In genomic region chr8:112045182-112045581, GRCm38 (mm10) we compare ENCODE assay signal across 12 mouse cellular contexts. TPM values are rescaled to one million over a fixed set of nuclear protein-coding genes. Genes with fewer than 3 reads are reported as not detected.
A peak's percentile ranks its signal among the peaks of the same experiment; 100 is the strongest.
DNase-seq lines count a peak whose midpoint lies in the region; ATAC-seq and TF ChIP-seq lines count a peak whose summit lies in the region.
"Had no signal": no experiment of that assay in that cellular context is flagged by ENCODE, and none has a peak within 500 bp of the region (broad histone marks: within the 10 kb centered on the region; RNA-seq: fewer than 3 reads in every experiment).

No protein-coding gene starts in this region.

- no peak overlapping the region for H3K4me3 ChIP-seq in heart, embryonic 14.5 days (ENCODE audit: control insufficient read depth in 1 of 2, insufficient read depth in 1 of 2, low read depth in 1 of 2, low read length in 2 of 2)
- H3K4me3 ChIP-seq in heart, embryonic 10.5 days = no peak overlapping the region
- no peak overlapping the region for H3K4me3 ChIP-seq in lung, postnatal 0 days (ENCODE audit: low read depth, low read length)
- H3K4me3 ChIP-seq in lung, adult 2 months (replicated peaks; ENCODE audit: extremely low read depth, low read depth, low read length) = no peak overlapping the region
- H3K4me3 ChIP-seq: liver, embryonic 13.5 days had no signal

- no peak for TF ChIP-seq EP300 in lung, postnatal 0 days (IDR thresholded peaks at IDR 0.05)

- H3K4me2 ChIP-seq in heart, embryonic 14.5 days (ENCODE audit: low read length) = no peak overlapping the region
- no peak overlapping the region for H3K4me2 ChIP-seq in lung, postnatal 0 days (replicated peaks; ENCODE audit: low read depth, low read length)
- H3K4me2 ChIP-seq: heart, embryonic 11.5 days; liver, embryonic 13.5 days had no signal

- DNase-seq in heart, embryonic 10.5 days (ENCODE audit: low spot score) = no peak
- DNase-seq in lung, postnatal 0 days (ENCODE audit: low spot score) = no peak
- no peak for DNase-seq in lung, adult 2 months
- peak; percentile 62 for DNase-seq in R1 (ENCODE audit: low read depth, low spot score)
- peak; percentile 45 for DNase-seq in testis, postnatal 10 days (ENCODE audit: low spot score)
- no peak for DNase-seq in left cerebral cortex, postnatal 25 days (ENCODE audit: low spot score in 2 of 2)
- no peak for DNase-seq in frontal cortex, postnatal 25 days (ENCODE audit: low spot score in 2 of 2)

- 80% methylated on average over 5 of the region's 5 CpGs for WGBS in heart, embryonic 14.5 days
- WGBS in heart, embryonic 10.5 days = 77% methylated on average over 5 of the region's 5 CpGs
- 75% methylated on average over 5 of the region's 5 CpGs for WGBS in lung, postnatal 0 days
- 76% methylated on average over 5 of the region's 5 CpGs for WGBS in lung, adult 2 months

- ATAC-seq in heart, embryonic 14.5 days (ENCODE audit: insufficient number of reproducible peaks, insufficient read depth, low FRiP score, low read depth) = 0 out of 2 replicates have a peak, but pooled peaks have one; percentile 31
- ATAC-seq in lung, postnatal 0 days = no peak

- no peaks in the 10 kb centered on the region for H3K36me3 ChIP-seq in heart, embryonic 14.5 days (ENCODE audit: control insufficient read depth, insufficient read depth, low read length)
- H3K36me3 ChIP-seq in heart, embryonic 10.5 days = no peaks in the 10 kb centered on the region
- no peaks in the 10 kb centered on the region for H3K36me3 ChIP-seq in lung, postnatal 0 days (ENCODE audit: insufficient read depth, low read length)
- H3K36me3 ChIP-seq: liver, embryonic 13.5 days had no signal

- intact Hi-C loops in left cerebral cortex, postnatal 25 days (cut with DNase I) = loop anchor here (5.0 kb wide), 1 partner anchor 1442 kb away; no protein-coding TSS in a partner anchor

- no peaks in the 10 kb centered on the region for H3K4me1 ChIP-seq in heart, embryonic 14.5 days (ENCODE audit: control insufficient read depth in 2 of 2, insufficient read depth in 2 of 2, low read length in 2 of 2)
- H3K4me1 ChIP-seq in heart, embryonic 10.5 days = no peaks in the 10 kb centered on the region
- H3K4me1 ChIP-seq in lung, postnatal 0 days (ENCODE audit: insufficient read depth, low read depth, low read length) = no peaks in the 10 kb centered on the region
- no peaks in the 10 kb centered on the region for H3K4me1 ChIP-seq in lung, adult 2 months (ENCODE audit: control insufficient read depth, insufficient read depth, low read length)
- H3K4me1 ChIP-seq: liver, embryonic 13.5 days had no signal

- TF ChIP-seq CTCF in lung, postnatal 0 days (IDR thresholded peaks at IDR 0.05) = peak; percentile 25
- no peak for TF ChIP-seq CTCF in lung, adult 2 months (IDR thresholded peaks at IDR 0.05; ENCODE audit: insufficient read depth, low read length)

- TF ChIP-seq POLR2A in lung, adult 2 months (IDR thresholded peaks at IDR 0.05; ENCODE audit: borderline replicate concordance, extremely low read depth, low read depth, low read length) = no peak

- H3K27me3 ChIP-seq in heart, embryonic 14.5 days (ENCODE audit: control insufficient read depth, insufficient read depth, low read length) = no peaks in the 10 kb centered on the region
- no peaks in the 10 kb centered on the region for H3K27me3 ChIP-seq in heart, embryonic 10.5 days (ENCODE audit: insufficient read depth, poor library complexity, severe bottlenecking)
- no peaks in the 10 kb centered on the region for H3K27me3 ChIP-seq in lung, postnatal 0 days (replicated peaks; ENCODE audit: insufficient read depth, low read length)
- H3K27me3 ChIP-seq: liver, embryonic 13.5 days had no signal

- H3K9me3 ChIP-seq in heart, embryonic 14.5 days (ENCODE audit: control insufficient read depth, low read length) = no peaks in the 10 kb centered on the region
- no peaks in the 10 kb centered on the region for H3K9me3 ChIP-seq in heart, embryonic 10.5 days
- no peaks in the 10 kb centered on the region for H3K9me3 ChIP-seq in lung, postnatal 0 days (ENCODE audit: low read length)
- H3K9me3 ChIP-seq: liver, embryonic 13.5 days had no signal

- no peak overlapping the region for H3K9ac ChIP-seq in heart, embryonic 14.5 days (ENCODE audit: low read length)
- no peak overlapping the region for H3K9ac ChIP-seq in lung, postnatal 0 days (replicated peaks; ENCODE audit: low read depth)
- H3K9ac ChIP-seq: liver, embryonic 13.5 days had no signal

- H3K27ac ChIP-seq in heart, embryonic 14.5 days (replicated peaks in 1 of 2; ENCODE audit: control insufficient read depth in 1 of 2, insufficient read depth in 1 of 2, low read depth in 2 of 2, low read length in 2 of 2) = no peak overlapping the region
- H3K27ac ChIP-seq in heart, embryonic 10.5 days = no peak overlapping the region
- H3K27ac ChIP-seq in lung, postnatal 0 days (ENCODE audit: low read length) = no peak overlapping the region
- H3K27ac ChIP-seq: liver, embryonic 13.5 days had no signal

RNA-seq across cellular contexts. Expression of gene Gm6793, which starts 30.3 kb away (rescaled TPM):
- 0.50 and 0.59 TPM in 2 replicates for polyA plus RNA-seq in heart, embryonic 14.5 days (2014; fragmentation: Nextera tagmentation; extraction: Ambion mirVana)
- 0.31 and 0.53 TPM in 2 replicates for polyA plus RNA-seq in heart, embryonic 10.5 days (2016; fragmentation: Nextera tagmentation; extraction: Ambion mirVana)
- polyA plus RNA-seq in lung, postnatal 0 days (2015; fragmentation: Nextera tagmentation; extraction: Ambion mirVana) = 0.24 TPM in 1 of 2 replicates, not detected in the other
- polyA plus RNA-seq in lung, adult 2 months (2012; rRNA removed) = 0.21 TPM in 1 of 2 replicates, not detected in the other
- under 1 TPM in 1 of 2 experiments, not detected in 1; 0.23 TPM for total RNA-seq in left cerebral cortex, postnatal 25 days (2021)
- total RNA-seq: adrenal gland, adult 2 months; ES-E14 had no signal
- polyA plus RNA-seq: adrenal gland, adult 2 months had no signal

RNA-seq across cellular contexts. Expression of gene Terf2ip, which starts 34.0 kb away (rescaled TPM):
- 18.8 and 19.8 TPM in 2 replicates for polyA plus RNA-seq in heart, embryonic 14.5 days (2014; fragmentation: Nextera tagmentation; extraction: Ambion mirVana)
- 21.0 and 22.1 TPM in 2 replicates for polyA plus RNA-seq in heart, embryonic 10.5 days (2016; fragmentation: Nextera tagmentation; extraction: Ambion mirVana)
- polyA plus RNA-seq in lung, postnatal 0 days (2015; fragmentation: Nextera tagmentation; extraction: Ambion mirVana) = 13.3 and 17.5 TPM in 2 replicates
- polyA plus RNA-seq in lung, adult 2 months (2012; rRNA removed) = 10.4 TPM in 2 replicates
- 10 to 100 TPM; 35.4 to 36.3 TPM for total RNA-seq in left cerebral cortex, postnatal 25 days (2021)

RNA-seq across cellular contexts. Expression of gene Kars, which starts 34.1 kb away (rescaled TPM):
- polyA plus RNA-seq in heart, embryonic 14.5 days (2014; fragmentation: Nextera tagmentation; extraction: Ambion mirVana) = 131 and 142 TPM in 2 replicates
- polyA plus RNA-seq in heart, embryonic 10.5 days (2016; fragmentation: Nextera tagmentation; extraction: Ambion mirVana) = 188 and 232 TPM in 2 replicates
- 67.8 and 70.5 TPM in 2 replicates for polyA plus RNA-seq in lung, postnatal 0 days (2015; fragmentation: Nextera tagmentation; extraction: Ambion mirVana)
- polyA plus RNA-seq in lung, adult 2 months (2012; rRNA removed) = 28.0 and 42.2 TPM in 2 replicates
- total RNA-seq in left cerebral cortex, postnatal 25 days (2021) = 10 to 100 TPM; 67.3 to 71.2 TPM

RNA-seq across cellular contexts. Expression of gene Adat1, which starts 53.1 kb away (rescaled TPM):
- 5.2 and 5.6 TPM in 2 replicates for polyA plus RNA-seq in heart, embryonic 14.5 days (2014; fragmentation: Nextera tagmentation; extraction: Ambion mirVana)
- 9.9 and 11.5 TPM in 2 replicates for polyA plus RNA-seq in heart, embryonic 10.5 days (2016; fragmentation: Nextera tagmentation; extraction: Ambion mirVana)
- polyA plus RNA-seq in lung, postnatal 0 days (2015; fragmentation: Nextera tagmentation; extraction: Ambion mirVana) = 2.4 and 2.8 TPM in 2 replicates
- 2.5 and 2.7 TPM in 2 replicates for polyA plus RNA-seq in lung, adult 2 months (2012; rRNA removed)
- 1 to 10 TPM; 5.4 to 6.6 TPM for total RNA-seq in left cerebral cortex, postnatal 25 days (2021)

Comparison
In these comparisons a context has a peak if more than half of its experiments do, and no peak if none do; other contexts are left out.
1. DNase-seq: peak in R1 (single experiment) and testis, postnatal 10 days (single experiment); none in heart, embryonic 10.5 days (single experiment), lung, postnatal 0 days (single experiment), lung, adult 2 months (single experiment), left cerebral cortex, postnatal 25 days (0 of 2) and frontal cortex, postnatal 25 days (0 of 2).